Mouse (Mus musculus) forebrain, embryonic 13.5 days (tissue): ENCODE results near the gene Narf. TPM values are rescaled to one million over a fixed set of nuclear protein-coding genes. Genes with fewer than 3 reads are reported as not detected.

Experiments
- ATAC-seq: fragments of 200-750 bp; cut with Nextera tagmentation; 2 replicates; pipeline ENCODE4 v1.8.0; 2017
- H3K27ac ChIP-seq: fragments of 300-500 bp; sonication (generic); 2 replicates; pipeline ENCODE4 v1.5.1; 2015; ENCODE audit warnings: inconsistent platforms, mild to moderate bottlenecking, moderate library complexity
- H3K27me3 ChIP-seq: fragments of 300-500 bp; sonication (generic); 2 replicates; pipeline ENCODE4 v1.6.1; 2015; ENCODE audit warnings: mild to moderate bottlenecking, inconsistent platforms
- H3K36me3 ChIP-seq: fragments of 300-500 bp; sonication (generic); 2 replicates; pipeline ENCODE4 v1.6.1; 2015; ENCODE audit warnings: mild to moderate bottlenecking, inconsistent platforms; ENCODE audit not compliant: poor library complexity, severe bottlenecking
- H3K4me1 ChIP-seq: fragments of 300-500 bp; sonication (generic); 2 replicates; pipeline ENCODE4 v1.6.1; 2015; ENCODE audit warnings: inconsistent platforms
- H3K4me2 ChIP-seq: fragments of 300-500 bp; sonication (generic); 2 replicates; pipeline ENCODE4 v1.6.1; 2015; ENCODE audit warnings: inconsistent platforms, mild to moderate bottlenecking, moderate library complexity
- H3K4me3 ChIP-seq: fragments of 300-500 bp; sonication (generic); 2 replicates; pipeline ENCODE4 v1.5.1; 2015; ENCODE audit warnings: mild to moderate bottlenecking, inconsistent platforms
- H3K9ac ChIP-seq: fragments of 300-500 bp; sonication (generic); 2 replicates; pipeline ENCODE4 v1.6.1; 2015; ENCODE audit warnings: mild to moderate bottlenecking, inconsistent platforms
- H3K9me3 ChIP-seq: fragments of 300-500 bp; sonication (generic); replicated peaks from 2 replicates; pipeline ENCODE4 v1.6.1; 2016; ENCODE audit warnings: inconsistent platforms
- WGBS: fragments of 180-500 bp; shearing (Covaris S2); methylation state at CpG from one replicate; pipeline ENCODE4 v1.1.7; 2015; 5-methylcytosine and 5-hydroxymethylcytosine counted together
- polyA plus RNA-seq: library from polyadenylated mRNA; unstranded; fragments of >200 nt; fragmentation: Nextera tagmentation; extraction: Ambion mirVana; gene quantifications from 2 replicates; pipeline ENCODE4 v1.2.1, GENCODE M21; 2015

The Narf gene
- polyA plus RNA-seq, 1 experiment from 2014 or later: 74.0 TPM

DNA sequence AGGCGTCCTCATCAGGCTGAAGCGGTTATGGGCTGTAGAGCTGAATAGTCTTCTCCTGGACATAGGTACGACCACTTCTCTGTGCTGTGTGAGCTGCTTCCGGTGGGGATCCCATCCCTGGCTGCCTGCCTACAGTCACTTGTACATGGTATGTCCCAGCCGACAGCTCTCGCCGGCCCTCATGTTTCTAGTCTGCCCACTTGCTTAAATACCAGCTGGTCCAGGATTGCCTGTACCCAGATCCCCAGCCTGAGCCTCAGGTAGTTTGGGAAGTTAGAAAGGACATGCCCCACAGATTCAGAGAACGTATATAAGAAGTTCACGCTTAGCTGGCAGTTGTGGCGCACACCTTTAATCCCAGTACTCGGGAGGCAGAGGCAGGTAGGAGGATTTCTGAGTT is 17.3 kb upstream of the Narf start:
- Histone ChIP-seq H3K4me1 (no peaks in the 10 kb centered on the region), H3K36me3 (peaks cover 82% of the 10 kb centered on the region), H3K4me3 (no peak overlapping the region), H3K4me2 (no peak overlapping the region), H3K27ac (no peak overlapping the region), H3K27me3 (no peaks in the 10 kb centered on the region), H3K9me3 (no peaks in the 10 kb centered on the region), H3K9ac (no peak overlapping the region)
- 91% methylated on average over 11 of the region's 11 CpGs for WGBS
- ATAC-seq: no peak

DNA sequence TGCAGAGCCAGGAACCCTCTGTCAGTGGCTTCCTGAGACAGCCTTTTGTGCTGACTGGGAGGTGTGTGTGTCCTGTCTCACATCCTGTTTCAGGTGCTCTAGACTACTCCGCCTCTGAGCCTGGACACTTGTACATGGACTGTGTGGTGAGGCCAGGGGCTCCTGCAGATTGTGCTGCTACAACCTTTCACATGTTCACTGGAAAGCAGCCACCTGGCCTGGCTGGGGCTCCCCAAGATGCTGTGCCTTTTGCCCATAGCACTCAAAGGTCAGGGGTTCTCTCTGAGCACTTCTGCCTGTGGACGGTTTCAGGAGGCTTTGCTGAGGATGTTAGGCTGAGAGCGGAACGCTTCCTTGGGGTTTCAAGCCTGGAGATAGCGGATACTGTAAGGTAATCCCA is 16.3 kb upstream of the Narf start:
- no peak for ATAC-seq
- Histone ChIP-seq H3K4me3 (no peak overlapping the region), H3K36me3 (peaks cover 88% of the 10 kb centered on the region), H3K4me2 (no peak overlapping the region), H3K27ac (no peak overlapping the region), H3K4me1 (no peaks in the 10 kb centered on the region), H3K9me3 (no peaks in the 10 kb centered on the region), H3K9ac (no peak overlapping the region), H3K27me3 (no peaks in the 10 kb centered on the region)
- WGBS: 88% methylated on average over 5 of the region's 5 CpGs

DNA sequence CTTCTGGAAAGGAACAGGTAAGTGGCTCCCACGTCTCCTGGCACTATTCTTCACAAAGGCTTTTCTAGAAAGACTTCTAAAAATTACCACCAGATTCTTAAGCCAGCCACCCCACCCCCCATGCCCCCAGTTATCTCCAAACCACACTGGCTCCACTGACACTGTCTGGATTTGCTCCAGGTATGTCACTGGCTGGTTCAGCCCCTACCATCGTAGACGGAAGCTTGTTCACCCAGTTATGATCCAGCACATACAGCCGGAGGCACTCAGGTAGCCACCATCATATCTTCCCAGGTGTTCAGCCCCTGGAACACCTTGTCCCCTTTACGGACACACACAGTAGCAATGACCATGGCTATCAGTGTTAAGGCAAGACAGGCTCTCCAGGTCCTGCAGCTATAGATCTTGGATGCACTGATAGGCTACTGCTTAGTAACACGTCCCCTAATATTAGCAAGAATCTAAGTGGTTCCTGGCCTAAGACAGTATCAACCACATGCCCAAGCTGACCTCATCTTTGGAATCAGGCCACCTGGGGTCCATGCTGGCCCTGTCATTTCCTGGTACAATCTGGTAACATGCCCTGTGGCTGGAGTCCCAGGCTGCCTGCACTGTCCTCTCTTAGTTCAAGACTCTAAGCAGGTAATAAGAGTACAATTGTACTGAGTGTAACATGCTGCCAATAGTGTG is 15.6 kb upstream of the Narf start:
- Histone ChIP-seq H3K4me3 (no peak overlapping the region), H3K36me3 (peaks cover 88% of the 10 kb centered on the region), H3K27me3 (no peaks in the 10 kb centered on the region), H3K4me1 (no peaks in the 10 kb centered on the region), H3K4me2 (no peak overlapping the region), H3K9ac (no peak overlapping the region), H3K27ac (no peak overlapping the region), H3K9me3 (no peaks in the 10 kb centered on the region)
- 96% methylated on average over 6 of the region's 6 CpGs for WGBS
- ATAC-seq: no peak

DNA sequence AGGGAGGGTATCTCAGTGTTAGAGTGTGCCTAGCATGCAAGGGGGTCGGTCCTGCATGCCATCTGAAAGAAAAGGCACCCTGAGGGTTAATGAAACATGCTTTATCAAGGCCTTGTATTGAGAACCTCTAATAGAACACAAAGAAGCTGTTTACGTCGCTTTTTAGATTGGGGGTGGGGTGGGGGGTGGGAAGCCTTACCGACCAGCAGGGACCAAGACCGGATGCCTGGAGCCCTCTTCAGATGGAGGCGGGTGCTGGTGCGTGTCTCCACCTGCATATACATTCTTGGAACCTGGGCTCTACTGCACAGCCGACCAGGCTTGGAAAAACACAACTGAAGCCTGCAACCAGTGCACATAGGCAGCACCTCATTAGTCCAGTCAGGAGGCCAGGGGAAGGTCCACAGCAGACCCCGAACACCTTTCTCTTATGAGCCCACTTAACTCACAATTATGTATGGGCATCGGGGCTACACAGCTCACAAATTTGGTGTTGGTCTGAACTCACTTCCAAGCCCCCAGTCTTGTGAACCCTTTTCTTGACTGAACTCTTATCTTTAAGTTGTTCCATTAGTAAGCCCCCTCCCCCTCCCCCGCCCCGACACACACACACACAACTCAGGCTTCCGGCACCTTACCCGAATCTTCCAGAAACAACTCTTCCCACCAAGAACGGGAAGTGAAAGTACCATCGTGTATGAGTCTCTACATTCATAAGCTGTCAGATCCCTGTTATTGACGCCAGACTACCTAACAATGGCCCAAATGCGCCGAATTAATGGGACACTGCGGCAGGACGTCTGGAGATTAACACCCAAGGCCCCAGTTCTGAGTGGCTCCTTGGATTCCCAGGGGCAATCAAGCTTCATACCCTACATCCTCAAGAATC is 8.7 kb upstream of the Narf start:
- Histone ChIP-seq H3K27ac (0 out of 2 replicates have a peak overlapping the region, but pooled peaks have one; percentile 37), H3K4me2 (peak overlapping the region; percentile 86), H3K9me3 (no peaks in the 10 kb centered on the region), H3K27me3 (no peaks in the 10 kb centered on the region), H3K9ac (peak overlapping the region; percentile 76), H3K36me3 (peaks cover 36% of the 10 kb centered on the region), H3K4me3 (peak overlapping the region; percentile 76), H3K4me1 (peaks cover 20% of the 10 kb centered on the region)
- ATAC-seq: no peak; the same call in 1 of the 2 replicates
- 21% methylated on average over 21 of the region's 21 CpGs for WGBS

DNA sequence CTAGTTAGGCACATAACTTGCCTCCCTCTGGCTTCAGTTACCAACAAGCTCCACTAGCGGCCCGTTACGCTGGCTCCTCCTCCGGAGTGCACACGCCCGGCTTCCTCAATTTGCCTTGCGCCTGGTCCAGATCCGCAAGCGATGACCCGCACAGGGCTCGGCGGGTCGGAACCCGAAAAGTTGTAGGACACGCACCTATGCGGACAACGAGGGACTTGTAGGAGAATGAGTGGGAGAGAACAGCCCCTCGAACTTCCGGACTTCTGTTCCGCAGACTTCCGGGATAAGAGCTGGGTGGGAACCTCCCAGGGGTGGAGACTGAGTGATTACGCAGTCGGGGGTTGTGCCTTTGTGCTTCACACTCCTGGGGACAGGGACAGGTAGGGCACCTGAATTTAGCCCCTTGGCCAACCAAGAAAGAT is 8.0 kb upstream of the Narf start, which contains the start of gene Cybc1:
Gene Cybc1, minus strand, starts transcription at position 305 of the 422 bp plus-strand sequence.
- WGBS: under 1% methylated on average over 23 of the region's 23 CpGs
- 0 out of 2 replicates have a peak within 1 kb of the TSS, but pooled peaks have one; percentile 37 for H3K27ac ChIP-seq
- H3K4me1 ChIP-seq: peaks cover 20% of the 10 kb centered on the region
- peaks cover 30% of the 10 kb centered on the region for H3K36me3 ChIP-seq
- no peaks in the 10 kb centered on the region for H3K27me3 ChIP-seq
- peak within 1 kb of the TSS; percentile 76 for H3K4me3 ChIP-seq
- H3K9me3 ChIP-seq: no peaks in the 10 kb centered on the region
- H3K9ac ChIP-seq: peak within 1 kb of the TSS; percentile 76
- peak; percentile 91 for ATAC-seq
- H3K4me2 ChIP-seq: peak within 1 kb of the TSS; percentile 86

DNA sequence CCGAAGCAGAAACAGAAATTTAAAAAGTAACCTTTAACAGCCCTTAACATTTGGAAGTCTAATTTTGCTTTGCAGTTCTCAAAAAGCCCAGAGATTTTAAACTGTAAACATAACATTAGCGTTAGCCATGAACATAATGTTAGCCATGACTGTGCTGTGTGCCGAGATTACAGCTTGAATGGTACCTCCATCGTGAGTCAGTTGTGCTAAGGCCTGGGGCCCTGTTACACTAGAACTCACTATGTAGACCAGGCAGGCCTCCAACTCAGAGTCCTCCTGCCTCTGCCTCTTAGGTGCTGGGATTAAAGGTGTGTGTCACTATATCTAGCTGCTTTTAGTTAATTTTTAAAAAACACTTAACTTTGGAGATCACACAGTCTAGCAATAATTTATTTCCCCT is 5.9 kb upstream of the Narf start:
- no peaks in the 10 kb centered on the region for H3K27me3 ChIP-seq
- no peak overlapping the region for H3K9ac ChIP-seq
- no peak for ATAC-seq
- no peaks in the 10 kb centered on the region for H3K9me3 ChIP-seq
- H3K36me3 ChIP-seq: peaks cover 8% of the 10 kb centered on the region
- H3K4me1 ChIP-seq: peaks cover 26% of the 10 kb centered on the region
- H3K4me3 ChIP-seq: no peak overlapping the region
- WGBS: 74% methylated on average over 4 of the region's 4 CpGs
- no peak overlapping the region for H3K27ac ChIP-seq
- H3K4me2 ChIP-seq: no peak overlapping the region

DNA sequence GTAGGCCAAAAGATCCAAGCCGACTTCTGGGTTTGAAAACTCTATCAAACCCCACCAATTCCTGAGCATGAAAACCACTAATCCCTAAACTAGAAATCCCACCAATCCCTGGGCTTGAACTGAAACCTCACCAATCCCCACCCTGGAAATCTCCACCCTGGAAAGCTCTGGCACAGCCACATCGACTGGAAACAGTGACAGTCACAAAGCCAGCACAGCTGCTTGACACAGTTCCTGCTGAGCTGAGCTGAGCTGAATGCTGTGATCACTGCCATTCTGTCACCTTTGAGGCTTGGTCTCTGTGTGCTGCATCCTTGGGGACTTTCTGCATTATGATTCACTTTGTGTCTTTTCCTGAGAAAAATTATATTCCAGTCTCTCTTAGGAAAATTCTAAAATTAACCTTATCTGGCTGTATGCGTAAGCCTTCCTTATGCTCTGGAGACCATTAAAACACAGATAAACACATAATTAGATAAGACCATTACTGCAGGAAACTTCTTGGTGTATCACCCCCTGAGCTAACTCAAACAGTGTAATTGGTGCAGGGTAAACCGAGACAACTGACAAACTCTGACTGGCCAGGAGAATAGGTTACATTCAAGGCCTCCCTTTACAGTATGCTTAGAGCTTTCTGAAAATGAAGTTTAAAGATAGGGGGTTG is 5.3 kb upstream of the Narf start:
- ATAC-seq: no peak
- 49% methylated on average over 4 of the region's 4 CpGs for WGBS
- Histone ChIP-seq H3K27ac (no peak overlapping the region), H3K4me3 (no peak overlapping the region), H3K36me3 (peaks cover 3% of the 10 kb centered on the region), H3K9ac (no peak overlapping the region), H3K4me1 (peaks cover 28% of the 10 kb centered on the region), H3K9me3 (no peaks in the 10 kb centered on the region), H3K4me2 (no peak overlapping the region), H3K27me3 (no peaks in the 10 kb centered on the region)

DNA sequence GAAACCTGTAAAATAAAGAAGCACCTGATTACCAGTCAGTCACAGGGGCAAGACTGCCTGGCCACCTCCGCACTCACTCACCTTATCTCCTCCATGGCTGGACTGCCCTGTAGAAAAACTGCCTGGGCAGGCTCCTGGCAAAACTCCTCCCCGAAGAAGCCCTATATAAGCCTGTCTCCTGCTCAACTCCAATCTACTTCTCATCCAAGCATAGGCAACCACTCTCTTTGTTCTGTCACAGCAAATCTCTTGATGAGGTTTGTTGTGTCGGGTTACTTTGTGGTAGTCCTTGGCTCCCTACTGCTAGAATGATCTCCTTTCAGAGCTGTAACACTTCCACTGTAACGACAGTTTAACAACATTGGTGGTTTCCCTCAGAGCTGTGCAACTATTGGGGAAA is 4.3 kb upstream of the Narf start:
- Histone ChIP-seq H3K4me1 (peaks cover 18% of the 10 kb centered on the region), H3K36me3 (no peaks in the 10 kb centered on the region), H3K27ac (no peak overlapping the region), H3K9ac (no peak overlapping the region), H3K4me2 (no peak overlapping the region), H3K9me3 (no peaks in the 10 kb centered on the region), H3K4me3 (no peak overlapping the region), H3K27me3 (no peaks in the 10 kb centered on the region)
- no peak for ATAC-seq
- WGBS: 31% methylated on average over 4 of the region's 4 CpGs

DNA sequence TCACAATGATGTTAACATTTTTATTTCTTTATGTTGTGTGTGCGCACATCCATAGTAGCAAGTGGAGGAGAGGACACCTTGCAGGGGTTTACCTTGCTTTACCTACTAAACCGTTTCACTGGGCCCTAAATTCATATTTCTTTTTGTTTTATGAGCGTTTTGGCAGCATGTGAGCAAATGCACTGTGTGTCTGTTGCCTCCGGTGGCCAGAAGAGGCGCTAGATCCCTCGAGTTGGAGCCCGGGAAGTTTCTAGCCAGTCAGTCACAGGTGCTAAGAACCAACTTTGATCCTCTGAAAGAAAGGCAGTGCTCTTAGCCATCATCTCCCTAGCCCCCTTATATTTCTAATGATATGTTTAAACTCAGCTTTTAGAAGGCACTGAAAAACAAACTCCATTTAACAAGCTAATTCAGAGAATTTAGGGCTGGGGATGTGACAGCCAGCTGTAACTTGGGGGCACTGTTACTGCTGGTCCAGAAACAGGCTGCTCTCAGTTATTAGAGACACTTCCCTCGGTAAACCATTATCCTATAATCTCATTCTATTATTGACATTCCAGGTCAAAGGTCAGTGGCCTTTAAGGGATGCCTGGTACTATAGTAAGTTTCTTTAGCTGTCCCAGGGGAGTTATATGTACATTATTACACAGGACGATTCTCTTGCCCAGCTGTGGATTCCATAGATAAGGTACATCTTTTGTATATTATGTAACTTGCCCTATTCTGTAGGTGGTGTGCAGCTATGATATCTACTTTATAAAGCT is 1.4 kb upstream of the Narf start:
- H3K4me1 ChIP-seq: peaks cover 31% of the 10 kb centered on the region

DNA sequence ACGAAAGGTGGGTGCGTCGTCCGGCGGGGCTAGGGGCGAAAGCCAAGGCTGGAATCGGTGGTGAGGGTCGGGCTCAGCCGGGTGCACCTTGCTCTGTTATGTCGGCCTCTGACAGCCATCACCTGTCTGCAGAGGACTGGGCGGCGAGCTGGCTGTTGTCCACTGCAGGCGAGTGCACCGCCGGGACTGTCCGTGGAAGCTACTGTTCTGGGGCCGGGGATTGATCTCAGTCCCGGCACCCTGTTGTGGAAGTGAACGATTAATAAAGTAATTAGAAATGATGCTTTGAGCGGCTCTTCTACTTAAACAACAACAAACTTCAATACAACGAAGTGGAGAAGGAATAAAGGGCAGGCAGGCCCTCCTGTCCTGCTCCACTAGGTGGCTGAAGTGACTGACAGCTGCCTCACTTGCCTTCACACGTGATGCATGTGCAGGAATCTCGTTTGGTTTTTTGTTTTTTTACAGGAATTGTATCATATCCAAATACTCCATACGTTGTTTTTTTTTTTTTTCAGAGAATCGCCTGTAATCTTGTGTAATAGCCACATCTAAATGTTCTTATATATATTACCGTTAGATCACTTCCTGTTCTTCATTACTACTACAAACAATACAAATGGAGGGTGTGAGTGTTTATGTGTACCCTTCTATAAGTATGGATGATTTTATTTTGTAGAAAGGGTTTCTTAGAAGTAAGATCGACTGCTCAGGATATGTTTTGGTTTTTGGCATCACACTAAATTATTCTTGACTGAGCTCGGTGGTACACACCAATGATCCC is 484 bp downstream of the Narf start:
- Histone ChIP-seq H3K36me3 (peaks cover 32% of the 10 kb centered on the region), H3K4me2 (peak overlapping the region; percentile 67), H3K4me3 (peak overlapping the region; percentile 75), H3K4me1 (peaks cover 36% of the 10 kb centered on the region), H3K27me3 (no peaks in the 10 kb centered on the region), H3K27ac (peak overlapping the region; percentile 100), H3K9ac (peak overlapping the region; percentile 90), H3K9me3 (no peaks in the 10 kb centered on the region)
- 6% methylated on average over 28 of the region's 28 CpGs for WGBS
- ATAC-seq: no peak

More for the DNA sequence above, 1.4 kb upstream of the Narf start:
- Histone ChIP-seq H3K36me3 (peaks cover 13% of the 10 kb centered on the region), H3K4me2 (peak overlapping the region; percentile 67), H3K9ac (no peak overlapping the region), H3K27me3 (no peaks in the 10 kb centered on the region), H3K4me3 (peak overlapping the region; percentile 75; the same call in 1 of the 2 replicates), H3K27ac (peak overlapping the region; percentile 100), H3K9me3 (no peaks in the 10 kb centered on the region)
- WGBS: 32% methylated on average over 9 of the region's 9 CpGs
- ATAC-seq: no peak

DNA sequence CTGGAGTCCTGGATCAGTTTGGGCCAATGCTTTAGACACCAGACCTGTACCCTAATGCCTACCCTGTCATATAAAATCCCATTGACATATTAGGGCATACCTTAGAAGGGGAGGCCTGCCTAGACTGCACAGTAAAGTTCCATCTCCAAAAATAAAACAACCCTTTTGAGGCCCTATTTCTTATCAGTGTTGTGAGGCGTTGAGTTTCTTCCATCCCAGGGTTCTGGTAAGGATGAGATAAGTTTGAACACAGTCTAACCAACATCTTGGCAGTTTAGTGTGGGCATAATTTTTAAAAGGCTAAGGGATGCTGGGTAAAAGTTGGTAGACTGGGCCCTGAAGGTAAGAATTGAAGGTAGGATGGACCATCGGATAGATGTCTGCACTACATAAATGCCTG is 2.6 kb downstream of the Narf start:
- Histone ChIP-seq H3K4me1 (peaks cover 36% of the 10 kb centered on the region), H3K4me2 (no peak overlapping the region), H3K4me3 (no peak overlapping the region), H3K27me3 (no peaks in the 10 kb centered on the region), H3K36me3 (peaks cover 52% of the 10 kb centered on the region), H3K27ac (no peak overlapping the region), H3K9ac (no peak overlapping the region), H3K9me3 (no peaks in the 10 kb centered on the region)
- 96% methylated on average over 2 of the region's 2 CpGs for WGBS
- no peak for ATAC-seq
